Mouse (Mus musculus) kidney, embryonic 16.5 days (tissue): Measurements from ENCODE around the gene Ublcp1. TPM values are rescaled to one million over a fixed set of nuclear protein-coding genes. Genes with fewer than 3 reads are reported as not detected.

Source experiments
- ATAC-seq: fragments of 200-750 bp; cut with Nextera tagmentation; 2 replicates; pipeline ENCODE4 v1.8.0; 2017; ENCODE audit warnings: moderate TSS enrichment; ENCODE audit not compliant: low FRiP score, low TSS enrichment
- H3K27ac ChIP-seq: fragments of 300-500 bp; sonication (generic); 2 replicates; pipeline ENCODE4 v1.5.1; 2014; ENCODE audit warnings: low read length
- H3K27me3 ChIP-seq: fragments of 300-500 bp; sonication (generic); 2 replicates; pipeline ENCODE4 v1.6.1; 2014; ENCODE audit warnings: low read length, control low read depth, mixed read lengths; ENCODE audit not compliant: insufficient read depth
- H3K36me3 ChIP-seq: fragments of 300-500 bp; sonication (generic); 2 replicates; pipeline ENCODE4 v1.6.1; 2014; ENCODE audit warnings: low read length, control low read depth, mixed read lengths; ENCODE audit not compliant: insufficient read depth
- H3K4me1 ChIP-seq: fragments of 300-500 bp; sonication (generic); 2 replicates; pipeline ENCODE4 v1.6.1; 2014; ENCODE audit warnings: low read length, control low read depth, mixed read lengths; ENCODE audit not compliant: insufficient read depth
- H3K4me2 ChIP-seq: fragments of 300-500 bp; sonication (generic); replicated peaks from 2 replicates; pipeline ENCODE4 v1.6.1; 2014; ENCODE audit warnings: low read depth, low read length
- H3K4me3 ChIP-seq: fragments of 300-500 bp; sonication (generic); 2 replicates; pipeline ENCODE4 v1.5.1; 2014; ENCODE audit warnings: mild to moderate bottlenecking, low read length
- H3K9ac ChIP-seq: fragments of 300-500 bp; sonication (generic); replicated peaks from 2 replicates; pipeline ENCODE4 v1.6.1; 2014; ENCODE audit warnings: low read length
- H3K9me3 ChIP-seq: fragments of 300-500 bp; sonication (generic); 2 replicates; pipeline ENCODE4 v1.6.1; 2016; ENCODE audit warnings: low read length, control low read depth
- WGBS: fragments of 180-500 bp; shearing (Covaris S2); extraction: QIAGEN DNeasy Blood & Tissue Kit; methylation state at CpG from one replicate; pipeline ENCODE4 v1.1.7; 2014; 5-methylcytosine and 5-hydroxymethylcytosine counted together
- polyA plus RNA-seq: library from polyadenylated mRNA; unstranded; fragments of >200 nt; fragmentation: Nextera tagmentation; extraction: Ambion mirVana; gene quantifications from 2 replicates; pipeline ENCODE4 v1.2.1, GENCODE M21; 2015

Ublcp1 gene
- polyA plus RNA-seq, 1 experiment from 2014 or later, result 63.2 TPM

DNA sequence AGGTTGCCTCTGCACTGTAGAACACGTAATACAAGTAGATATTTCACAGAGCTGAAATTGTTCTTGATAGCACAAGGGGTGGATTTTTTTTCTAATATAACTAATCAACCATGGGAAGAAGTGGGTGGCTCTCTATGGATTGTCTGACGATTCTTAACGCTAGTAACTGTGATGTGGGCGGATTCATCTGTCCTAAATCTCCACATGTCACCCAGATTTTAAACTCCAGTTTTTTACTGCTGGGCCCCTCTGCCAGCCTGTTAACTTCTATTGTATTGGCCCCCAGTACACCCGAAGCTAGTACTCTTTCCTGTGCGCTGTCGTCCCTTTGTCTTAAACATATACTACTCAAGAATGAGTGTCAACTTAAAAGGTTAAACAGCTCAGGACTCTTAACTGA, 40.1 kb upstream of the Ublcp1 start:
- no peak overlapping the region for H3K9ac ChIP-seq
- ATAC-seq, result no peak
- H3K4me2 ChIP-seq, result no peak overlapping the region
- no peak overlapping the region for H3K27ac ChIP-seq
- no peak overlapping the region for H3K4me3 ChIP-seq
- no peaks in the 10 kb centered on the region for H3K9me3 ChIP-seq
- H3K36me3 ChIP-seq, result no peaks in the 10 kb centered on the region
- no peaks in the 10 kb centered on the region for H3K27me3 ChIP-seq
- 74% methylated on average over 7 of the region's 7 CpGs for WGBS
- no peaks in the 10 kb centered on the region for H3K4me1 ChIP-seq

- Histone ChIP-seq H3K27ac (no peak overlapping the region), H3K4me3 (no peak overlapping the region), H3K9me3 (no peaks in the 10 kb centered on the region), H3K4me2 (no peak overlapping the region), H3K9ac (no peak overlapping the region), H3K27me3 (no peaks in the 10 kb centered on the region), H3K36me3 (no peaks in the 10 kb centered on the region), H3K4me1 (no peaks in the 10 kb centered on the region)
- WGBS, result 75% methylated on average over 2 of the region's 2 CpGs
- no peak for ATAC-seq
Measured at GRCm38 (mm10) chr11:44509906-44510305, 39.6 kb upstream of the Ublcp1 start.

DNA sequence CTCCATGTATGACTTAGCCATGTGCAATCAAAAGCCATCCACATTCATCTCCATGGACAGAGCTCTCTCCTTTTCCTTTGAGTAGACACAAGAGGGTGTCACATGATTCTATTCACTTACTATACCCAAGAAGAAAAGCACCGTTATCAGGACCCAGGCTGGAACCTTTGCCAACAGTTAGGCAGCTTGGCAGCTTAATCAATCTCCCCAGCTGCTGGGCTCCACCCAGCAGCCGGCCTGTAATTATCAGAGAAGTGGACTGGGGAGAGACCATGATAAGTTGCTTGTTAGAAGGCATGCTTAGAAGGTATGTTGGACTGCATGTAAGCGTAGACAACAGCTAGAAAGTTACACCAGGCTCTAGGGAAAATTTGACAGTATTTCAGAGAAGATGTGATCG, 38.6 kb upstream of the Ublcp1 start:
- WGBS, result 76% methylated on average over 4 of the region's 4 CpGs

DNA sequence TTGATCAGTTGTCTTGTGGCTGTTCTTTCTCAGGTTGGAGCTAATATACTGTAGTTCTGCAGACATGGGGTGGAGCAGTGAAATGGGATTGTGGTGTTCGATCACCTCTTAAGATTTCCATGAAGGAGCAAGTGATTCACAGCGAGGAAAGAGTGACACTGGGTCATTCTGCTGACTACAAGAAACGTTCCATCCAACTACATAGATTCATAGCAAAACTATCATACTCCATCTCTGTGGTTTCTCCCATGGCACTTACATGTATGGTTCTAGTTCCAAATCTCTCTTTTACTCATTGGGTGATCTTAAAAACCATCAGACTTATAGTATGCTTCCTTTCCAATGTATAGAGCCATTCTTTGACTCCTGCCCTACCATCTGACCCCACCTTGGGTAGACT, 34.5 kb upstream of the Ublcp1 start:
- ATAC-seq, result no peak
- no peaks in the 10 kb centered on the region for H3K4me1 ChIP-seq
- no peaks in the 10 kb centered on the region for H3K27me3 ChIP-seq
- H3K9ac ChIP-seq, result no peak overlapping the region
- H3K27ac ChIP-seq, result no peak overlapping the region
- no peak overlapping the region for H3K4me3 ChIP-seq
- H3K4me2 ChIP-seq, result no peak overlapping the region
- no peaks in the 10 kb centered on the region for H3K9me3 ChIP-seq
- WGBS, result 82% methylated on average over 3 of the region's 3 CpGs
- H3K36me3 ChIP-seq, result no peaks in the 10 kb centered on the region

More for the DNA sequence above, 38.6 kb upstream of the Ublcp1 start:
- no peak overlapping the region for H3K9ac ChIP-seq
- no peak overlapping the region for H3K27ac ChIP-seq
- no peaks in the 10 kb centered on the region for H3K36me3 ChIP-seq
- H3K4me2 ChIP-seq, result no peak overlapping the region
- H3K4me1 ChIP-seq, result no peaks in the 10 kb centered on the region
- H3K4me3 ChIP-seq, result no peak overlapping the region
- no peak for ATAC-seq
- H3K27me3 ChIP-seq, result no peaks in the 10 kb centered on the region
- no peaks in the 10 kb centered on the region for H3K9me3 ChIP-seq

DNA sequence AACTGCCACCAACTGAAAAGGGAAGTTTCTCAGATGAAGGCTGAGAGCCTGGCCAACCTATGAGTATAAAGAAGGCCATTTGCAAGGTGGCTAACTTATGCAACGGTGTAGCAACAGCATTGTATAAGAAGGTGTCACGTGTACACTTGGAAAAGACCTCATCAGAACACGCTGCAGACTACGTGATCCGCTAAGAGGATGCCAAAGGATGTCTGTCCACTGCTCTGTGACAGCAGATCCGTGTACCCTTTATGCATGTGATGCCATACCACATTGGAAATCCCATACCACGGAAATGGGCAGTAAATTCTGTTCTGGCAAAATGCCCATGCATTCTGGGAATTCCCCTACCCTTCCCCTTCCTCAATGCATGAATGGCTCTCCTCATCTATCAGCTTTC, 33.8 kb upstream of the Ublcp1 start:
- Histone ChIP-seq H3K4me3 (no peak overlapping the region), H3K36me3 (no peaks in the 10 kb centered on the region), H3K4me2 (no peak overlapping the region), H3K9ac (no peak overlapping the region), H3K9me3 (no peaks in the 10 kb centered on the region), H3K27ac (no peak overlapping the region), H3K27me3 (no peaks in the 10 kb centered on the region), H3K4me1 (no peaks in the 10 kb centered on the region)
- ATAC-seq, result peak; percentile 46; the same call in 1 of the 2 replicates
- WGBS, result 81% methylated on average over 7 of the region's 7 CpGs

DNA sequence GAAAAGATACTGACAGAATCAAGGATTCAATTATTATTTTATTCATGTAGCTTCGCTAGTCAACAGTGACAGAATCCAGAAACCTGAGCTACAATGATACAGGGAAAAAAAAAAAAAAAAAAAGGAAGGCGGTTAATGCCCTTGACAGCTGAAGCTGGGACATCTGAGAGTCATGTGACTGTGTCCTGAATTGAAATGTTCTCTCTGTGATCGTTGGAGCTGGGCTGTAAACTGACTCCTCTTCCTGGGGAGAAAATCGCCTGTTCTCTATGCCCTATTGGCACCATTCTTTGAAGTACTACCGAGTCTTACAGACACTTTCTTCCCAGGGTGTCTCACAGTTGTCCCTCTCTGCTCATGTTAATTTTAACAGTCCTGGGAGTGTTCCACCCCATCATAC, 32.6 kb upstream of the Ublcp1 start:
- H3K9me3 ChIP-seq, result no peaks in the 10 kb centered on the region
- no peak overlapping the region for H3K27ac ChIP-seq
- no peak for ATAC-seq
- no peak overlapping the region for H3K4me2 ChIP-seq
- WGBS, result 26% methylated on average over 5 of the region's 5 CpGs
- H3K9ac ChIP-seq, result no peak overlapping the region
- H3K27me3 ChIP-seq, result no peaks in the 10 kb centered on the region
- H3K36me3 ChIP-seq, result no peaks in the 10 kb centered on the region
- no peaks in the 10 kb centered on the region for H3K4me1 ChIP-seq
- no peak overlapping the region for H3K4me3 ChIP-seq

DNA sequence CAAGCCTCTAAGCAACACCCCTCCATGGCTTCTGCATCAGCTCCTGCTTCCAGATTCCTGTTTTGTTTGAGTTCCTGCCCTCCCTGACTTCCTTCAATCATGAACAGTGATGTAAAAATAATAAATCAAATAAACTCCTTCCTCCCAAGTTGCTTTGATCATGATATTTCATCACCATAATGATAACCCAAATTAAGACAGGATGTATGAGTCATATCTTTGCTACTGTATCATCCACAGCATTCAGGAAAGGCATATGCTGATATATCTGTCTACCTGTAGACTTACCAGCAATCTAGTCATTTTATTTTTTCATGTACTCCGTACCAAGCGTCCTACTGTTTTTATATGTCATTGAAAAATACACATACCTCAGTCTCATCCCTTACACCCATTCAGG, 31.2 kb upstream of the Ublcp1 start:
- WGBS, result 77% methylated on average over 2 of the region's 2 CpGs
- no peaks in the 10 kb centered on the region for H3K36me3 ChIP-seq
- no peak overlapping the region for H3K9ac ChIP-seq
- no peak for ATAC-seq
- H3K9me3 ChIP-seq, result no peaks in the 10 kb centered on the region
- no peak overlapping the region for H3K4me3 ChIP-seq
- peaks cover 4% of the 10 kb centered on the region; the same call in 1 of the 2 replicates for H3K4me1 ChIP-seq
- no peak overlapping the region for H3K27ac ChIP-seq
- no peak overlapping the region for H3K4me2 ChIP-seq
- no peaks in the 10 kb centered on the region for H3K27me3 ChIP-seq

DNA sequence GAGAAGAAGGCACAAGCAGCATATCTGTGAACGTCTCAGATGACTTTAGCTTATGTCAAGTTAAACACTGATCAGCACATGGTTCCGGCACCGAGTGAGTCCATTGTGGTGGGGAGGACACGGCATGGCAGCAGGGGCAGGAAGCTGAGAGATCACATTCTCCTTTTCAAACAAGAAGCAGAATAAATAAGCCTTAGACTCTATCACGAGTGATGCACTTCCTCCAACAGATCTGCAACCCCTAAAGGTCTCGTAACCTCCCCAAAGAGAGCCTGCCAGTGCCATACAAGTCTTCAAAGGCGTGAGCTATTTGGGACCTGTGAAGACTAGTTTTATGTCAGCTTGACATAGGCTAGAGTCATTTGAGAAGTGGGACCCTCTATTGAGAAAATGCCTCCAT, 30.7 kb upstream of the Ublcp1 start:
- no peak for ATAC-seq
- Histone ChIP-seq H3K27ac (no peak overlapping the region), H3K4me1 (peaks cover 9% of the 10 kb centered on the region; the same call in 1 of the 2 replicates), H3K9ac (no peak overlapping the region), H3K36me3 (no peaks in the 10 kb centered on the region), H3K4me2 (no peak overlapping the region), H3K4me3 (no peak overlapping the region), H3K27me3 (no peaks in the 10 kb centered on the region), H3K9me3 (no peaks in the 10 kb centered on the region)
- 77% methylated on average over 7 of the region's 7 CpGs for WGBS

GRCm38 (mm10) chr11:44498412-44499272, 28.3 kb upstream of the Ublcp1 start:
- no peak overlapping the region for H3K9ac ChIP-seq
- H3K4me1 ChIP-seq, result peaks cover 11% of the 10 kb centered on the region; the same call in 1 of the 2 replicates
- no peaks in the 10 kb centered on the region for H3K27me3 ChIP-seq
- no peaks in the 10 kb centered on the region for H3K9me3 ChIP-seq
- H3K27ac ChIP-seq, result no peak overlapping the region
- no peaks in the 10 kb centered on the region for H3K36me3 ChIP-seq
- H3K4me2 ChIP-seq, result no peak overlapping the region
- 51% methylated on average over 13 of the region's 13 CpGs for WGBS
- no peak overlapping the region for H3K4me3 ChIP-seq
- no peak for ATAC-seq

DNA sequence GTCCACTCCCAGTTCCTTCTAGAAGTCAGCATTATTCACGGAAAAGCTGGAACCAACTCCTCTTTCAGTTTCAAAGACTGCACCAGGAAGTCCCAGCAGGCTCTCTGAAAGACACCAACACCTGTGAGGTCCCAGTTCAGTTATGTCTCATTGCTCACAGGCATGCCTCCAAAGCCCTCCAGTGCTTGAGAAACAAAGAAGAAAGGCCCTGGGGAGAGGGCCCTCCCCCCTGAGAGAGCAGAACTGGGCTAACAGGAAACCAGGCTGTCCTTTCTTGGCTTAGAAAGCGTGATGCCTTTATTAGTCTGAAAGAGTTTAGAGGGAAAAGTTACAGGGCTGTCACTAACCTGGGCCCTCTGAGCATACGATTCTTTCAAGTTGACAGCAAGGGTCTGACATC, 25.9 kb upstream of the Ublcp1 start:
- Histone ChIP-seq H3K4me1 (peaks cover 11% of the 10 kb centered on the region; the same call in 1 of the 2 replicates), H3K27me3 (no peaks in the 10 kb centered on the region), H3K4me2 (no peak overlapping the region), H3K36me3 (no peaks in the 10 kb centered on the region), H3K4me3 (no peak overlapping the region), H3K27ac (peak overlapping the region; percentile 72), H3K9me3 (no peaks in the 10 kb centered on the region), H3K9ac (no peak overlapping the region)
- peak; percentile 65 for ATAC-seq
- whole genome bisulfite sequencing, result 25% methylated on average over 3 of the region's 3 CpGs
